Mouse (Mus musculus): ENCODE data around the gene Gpr21. TPM values are rescaled to one million over a fixed set of nuclear protein-coding genes. Genes with fewer than 3 reads are reported as not detected.

The Gpr21 gene
- under 1 TPM; 0.63 to 0.73 TPM for total RNA-seq (2021)
- 0.37 and 0.50 TPM in 2 replicates for polyA plus RNA-seq (2012; rRNA removed)
- long read RNA-seq, result 0 reads

DNA sequence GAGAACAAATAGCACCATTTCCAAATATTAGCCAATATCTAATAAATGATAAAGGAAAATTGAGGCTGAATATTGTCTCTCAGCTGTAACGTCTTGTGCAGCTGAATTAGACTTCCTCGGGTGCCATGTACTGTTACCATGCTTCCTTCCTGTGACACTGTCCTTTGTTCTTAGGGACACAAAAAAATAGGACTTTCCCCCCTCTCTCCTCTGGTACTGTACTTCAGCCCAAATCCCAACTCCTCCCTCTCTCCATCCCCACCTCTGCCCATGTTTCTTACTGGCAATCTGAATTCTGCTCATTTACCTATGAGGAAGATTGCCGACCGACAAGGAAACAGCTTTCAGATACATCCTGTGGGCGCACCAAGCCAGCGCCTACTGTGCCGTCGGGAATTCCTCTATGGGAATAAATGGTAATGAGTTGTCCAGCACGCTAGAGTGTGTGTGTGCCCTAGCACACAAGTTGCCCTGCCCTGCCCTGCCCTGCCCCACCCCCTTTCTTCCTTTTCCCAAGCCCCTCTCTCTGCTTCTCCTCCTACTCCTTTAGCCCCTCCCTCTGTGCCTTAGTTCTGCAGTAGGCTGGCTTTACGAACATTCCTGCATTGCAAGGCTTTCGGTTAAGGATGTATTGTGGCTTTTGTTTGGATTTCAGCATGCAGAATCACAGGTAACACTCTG lies at the start of gene Gpr21:
TSS of gene Gpr21 (plus strand) at position 303 of the 681 bp plus-strand sequence.
- intact Hi-C loops (cut with DNase I), result no loop called here
- peak within 1 kb of the TSS; percentile 24; the same call in 1 of the 2 replicates for H3K9ac ChIP-seq (ENCODE audit: low read depth, low read length)
- 40% methylated on average over 11 of the region's 11 CpGs for WGBS
- peaks cover 4% of the 10 kb centered on the region for H3K4me1 ChIP-seq (ENCODE audit: control insufficient read depth, insufficient read depth, low read length)
- DNase-seq, result no peak
- no peak within 1 kb of the TSS for H3K27ac ChIP-seq
- H3K27me3 ChIP-seq (ENCODE audit: control insufficient read depth, insufficient read depth, low read length), result no peaks in the 10 kb centered on the region
- TF ChIP-seq POLR2A (IDR thresholded peaks at IDR 0.05; ENCODE audit: insufficient read depth, low read depth, low read length) (no peak), CTCF (IDR thresholded peaks at IDR 0.05) (no peak), EP300 (IDR thresholded peaks at IDR 0.05; ENCODE audit: insufficient read depth, low read depth, low read length) (no peak)
- H3K4me3 ChIP-seq, result no peak within 1 kb of the TSS
- no peaks in the 10 kb centered on the region for H3K79me2 ChIP-seq (replicated peaks; ENCODE audit: control insufficient read depth, insufficient read depth, low read length)
- H3K36me3 ChIP-seq (ENCODE audit: control insufficient read depth, insufficient read depth, low read length), result peaks cover 8% of the 10 kb centered on the region

DNA sequence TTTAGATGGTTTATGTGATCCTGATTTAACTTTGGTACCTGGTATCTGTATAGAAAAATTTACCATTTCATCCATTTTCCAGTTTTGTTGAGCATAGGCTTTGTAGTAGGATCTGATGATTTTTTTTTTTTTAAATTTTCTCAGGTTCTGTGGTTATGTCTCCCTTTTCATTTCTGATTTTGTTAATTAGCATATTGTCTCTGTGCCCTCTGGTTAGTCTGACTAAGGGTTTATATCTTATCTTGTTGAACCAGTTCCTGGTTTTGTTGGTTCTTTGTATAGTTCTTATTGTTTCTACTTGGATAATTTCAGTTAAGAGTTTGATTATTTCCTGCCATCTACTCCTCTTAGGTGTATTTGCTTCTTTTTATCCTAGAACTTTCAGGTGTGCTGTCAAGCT lies 36.6 kb upstream of the Gpr21 start:
- H3K36me3 ChIP-seq (ENCODE audit: control insufficient read depth, insufficient read depth, low read length), result peaks cover 2% of the 10 kb centered on the region; the same call in 1 of the 2 replicates

DNA sequence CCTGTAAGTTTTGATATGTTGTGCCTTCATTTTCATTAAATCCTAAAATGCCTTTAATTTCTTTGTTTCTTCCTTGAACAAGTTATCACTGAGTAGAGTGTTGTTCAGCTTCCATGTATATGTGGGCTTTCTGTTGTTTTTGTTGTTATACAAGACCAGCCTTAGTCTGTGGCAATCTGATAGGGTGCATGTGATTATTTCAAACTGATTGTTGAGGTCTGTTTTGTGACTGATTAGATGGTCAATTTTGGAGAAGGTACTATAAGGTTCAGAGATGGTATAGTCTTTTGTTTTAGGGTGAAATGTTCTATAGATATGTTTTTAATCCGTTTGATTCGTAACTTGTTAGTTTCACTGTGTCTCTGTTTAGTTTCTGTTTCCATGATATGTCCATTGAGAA lies 36.1 kb upstream of the Gpr21 start:
- Histone ChIP-seq H3K9ac (ENCODE audit: low read depth, low read length) (no peak overlapping the region), H3K4me1 (ENCODE audit: control insufficient read depth, insufficient read depth, low read length) (no peaks in the 10 kb centered on the region), H3K36me3 (ENCODE audit: control insufficient read depth, insufficient read depth, low read length) (peaks cover 2% of the 10 kb centered on the region; the same call in 1 of the 2 replicates), H3K79me2 (replicated peaks; ENCODE audit: control insufficient read depth, insufficient read depth, low read length) (no peaks in the 10 kb centered on the region), H3K4me3 (no peak overlapping the region), H3K27ac (no peak overlapping the region), H3K27me3 (ENCODE audit: control insufficient read depth, insufficient read depth, low read length) (no peaks in the 10 kb centered on the region)
- DNase-seq, result no peak
- intact Hi-C loops (cut with DNase I), result loop anchor here (5.0 kb wide), 1 partner anchor 38 kb away; the partner anchor contains the start of genes Rabgap1, Zbtb26 and Zbtb6
- no peak for TF ChIP-seq CTCF (IDR thresholded peaks at IDR 0.05)
- TF ChIP-seq POLR2A (IDR thresholded peaks at IDR 0.05; ENCODE audit: insufficient read depth, low read depth, low read length), result no peak
- no peak for TF ChIP-seq EP300 (IDR thresholded peaks at IDR 0.05; ENCODE audit: insufficient read depth, low read depth, low read length)
- WGBS, result 94% methylated on average over 2 of the region's 2 CpGs

More for the DNA sequence above, 36.6 kb upstream of the Gpr21 start:
- H3K9ac ChIP-seq (ENCODE audit: low read depth, low read length), result no peak overlapping the region
- intact Hi-C loops (cut with DNase I), result no loop called here
- H3K79me2 ChIP-seq (replicated peaks; ENCODE audit: control insufficient read depth, insufficient read depth, low read length), result no peaks in the 10 kb centered on the region
- DNase-seq, result no peak
- H3K4me3 ChIP-seq, result no peak overlapping the region
- H3K27ac ChIP-seq, result no peak overlapping the region
- H3K27me3 ChIP-seq (ENCODE audit: control insufficient read depth, insufficient read depth, low read length), result no peaks in the 10 kb centered on the region
- TF ChIP-seq POLR2A (IDR thresholded peaks at IDR 0.05; ENCODE audit: insufficient read depth, low read depth, low read length) (no peak), CTCF (IDR thresholded peaks at IDR 0.05) (no peak), EP300 (IDR thresholded peaks at IDR 0.05; ENCODE audit: insufficient read depth, low read depth, low read length) (no peak)
- H3K4me1 ChIP-seq (ENCODE audit: control insufficient read depth, insufficient read depth, low read length), result no peaks in the 10 kb centered on the region

DNA sequence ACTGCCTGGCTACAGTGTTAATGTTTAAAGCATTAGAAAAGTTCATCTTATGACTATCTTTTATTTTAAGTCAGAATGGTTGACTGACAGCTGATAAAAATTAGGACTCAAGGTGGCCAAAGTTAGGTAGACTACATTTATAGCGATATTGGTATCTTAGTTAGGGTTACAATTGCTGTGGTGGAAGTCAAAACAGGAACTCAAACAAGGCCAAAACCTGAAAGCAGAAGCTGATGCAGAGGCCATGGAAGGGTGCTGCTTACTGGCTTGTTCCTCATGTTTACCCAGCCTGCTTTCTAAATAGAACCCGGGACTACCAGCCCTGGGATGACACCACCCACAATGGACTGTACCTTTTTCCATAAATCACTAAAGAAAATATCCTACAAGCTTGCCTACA lies 32.0 kb upstream of the Gpr21 start:
- Histone ChIP-seq H3K4me1 (ENCODE audit: control insufficient read depth, insufficient read depth, low read length) (no peaks in the 10 kb centered on the region), H3K79me2 (replicated peaks; ENCODE audit: control insufficient read depth, insufficient read depth, low read length) (no peaks in the 10 kb centered on the region), H3K9ac (ENCODE audit: low read depth, low read length) (no peak overlapping the region), H3K4me3 (no peak overlapping the region), H3K36me3 (ENCODE audit: control insufficient read depth, insufficient read depth, low read length) (no peaks in the 10 kb centered on the region; the same call in 1 of the 2 replicates), H3K27me3 (ENCODE audit: control insufficient read depth, insufficient read depth, low read length) (no peaks in the 10 kb centered on the region), H3K27ac (no peak overlapping the region)
- DNase-seq, result no peak
- intact Hi-C loops (cut with DNase I), result loop anchor here (2.0 to 5.0 kb wide), 2 partner anchors 42 to 103 kb away; partner anchors contain the start of genes Rabgap1, Zbtb26 and Zbtb6
- WGBS, result 78% methylated on average over 2 of the region's 2 CpGs
- no peak for TF ChIP-seq EP300 (IDR thresholded peaks at IDR 0.05; ENCODE audit: insufficient read depth, low read depth, low read length)
- no peak for TF ChIP-seq POLR2A (IDR thresholded peaks at IDR 0.05; ENCODE audit: insufficient read depth, low read depth, low read length)
- no peak for TF ChIP-seq CTCF (IDR thresholded peaks at IDR 0.05)

DNA sequence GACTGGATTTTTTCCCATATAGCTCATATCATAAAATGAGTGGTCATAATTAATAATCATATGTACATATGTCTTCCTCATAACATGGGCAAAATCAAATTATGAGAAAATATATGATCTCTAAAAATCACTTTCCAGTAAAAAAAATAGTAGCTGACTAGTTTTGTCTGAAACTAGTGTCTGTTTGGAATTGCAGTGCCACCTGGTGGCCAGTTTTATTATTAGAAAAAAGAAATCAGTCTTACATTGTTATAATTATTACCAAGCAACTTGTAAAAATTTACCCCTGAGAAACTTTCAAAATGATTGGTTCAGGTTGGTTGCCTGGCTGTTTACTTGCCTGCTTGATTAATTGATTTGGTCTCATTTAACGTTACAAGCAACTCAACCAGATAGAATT lies 30.8 kb upstream of the Gpr21 start:
- intact Hi-C loops (cut with DNase I), result loop anchor here (2.0 to 5.0 kb wide), 3 partner anchors 63 to 105 kb away; partner anchors contain the start of gene Rc3h2
- WGBS, result 91% methylated on average over 1 of the region's 1 CpGs
- TF ChIP-seq EP300 (IDR thresholded peaks at IDR 0.05; ENCODE audit: insufficient read depth, low read depth, low read length) (no peak), CTCF (IDR thresholded peaks at IDR 0.05) (peak; percentile 88; the same call in 1 of the 2 replicates), POLR2A (IDR thresholded peaks at IDR 0.05; ENCODE audit: insufficient read depth, low read depth, low read length) (no peak)

DNA sequence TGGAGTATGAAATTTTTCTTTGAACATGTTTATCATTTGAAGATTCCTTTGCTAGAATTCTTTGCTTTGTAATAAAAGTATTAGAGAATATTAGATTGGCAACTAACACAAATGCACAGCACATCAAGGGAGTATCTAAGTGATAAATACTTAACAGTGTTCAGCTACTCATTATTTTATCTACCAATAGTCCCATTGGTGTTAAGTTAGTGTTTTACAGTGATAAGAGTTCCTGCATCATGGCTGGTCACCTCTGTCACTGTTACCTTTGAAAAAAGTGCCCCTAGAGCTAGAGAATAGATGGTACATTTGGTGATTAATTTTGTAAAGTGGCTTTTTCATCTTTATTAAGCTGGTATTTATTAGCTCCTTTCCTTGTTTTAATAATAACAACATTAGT lies 29.7 kb upstream of the Gpr21 start:
- H3K79me2 ChIP-seq (replicated peaks; ENCODE audit: control insufficient read depth, insufficient read depth, low read length), result no peaks in the 10 kb centered on the region
- H3K36me3 ChIP-seq (ENCODE audit: control insufficient read depth, insufficient read depth, low read length), result no peaks in the 10 kb centered on the region; the same call in 1 of the 2 replicates
- no peaks in the 10 kb centered on the region for H3K4me1 ChIP-seq (ENCODE audit: control insufficient read depth, insufficient read depth, low read length)
- no peaks in the 10 kb centered on the region for H3K27me3 ChIP-seq (ENCODE audit: control insufficient read depth, insufficient read depth, low read length)
- DNase-seq, result no peak
- no peak overlapping the region for H3K4me3 ChIP-seq
- intact Hi-C loops (cut with DNase I), result loop anchor here (5.0 kb wide), 2 partner anchors 64 to 89 kb away; partner anchors contain the start of gene Rc3h2
- no peak overlapping the region for H3K27ac ChIP-seq
- TF ChIP-seq EP300 (IDR thresholded peaks at IDR 0.05; ENCODE audit: insufficient read depth, low read depth, low read length), result no peak
- no peak for TF ChIP-seq CTCF (IDR thresholded peaks at IDR 0.05)
- no peak for TF ChIP-seq POLR2A (IDR thresholded peaks at IDR 0.05; ENCODE audit: insufficient read depth, low read depth, low read length)
- no peak overlapping the region for H3K9ac ChIP-seq (ENCODE audit: low read depth, low read length)

More for the DNA sequence above, 30.8 kb upstream of the Gpr21 start:
- no peak overlapping the region for H3K4me3 ChIP-seq
- H3K27ac ChIP-seq, result no peak overlapping the region
- no peaks in the 10 kb centered on the region for H3K4me1 ChIP-seq (ENCODE audit: control insufficient read depth, insufficient read depth, low read length)
- no peaks in the 10 kb centered on the region for H3K79me2 ChIP-seq (replicated peaks; ENCODE audit: control insufficient read depth, insufficient read depth, low read length)
- no peaks in the 10 kb centered on the region for H3K27me3 ChIP-seq (ENCODE audit: control insufficient read depth, insufficient read depth, low read length)
- no peak for DNase-seq
- no peaks in the 10 kb centered on the region; the same call in 1 of the 2 replicates for H3K36me3 ChIP-seq (ENCODE audit: control insufficient read depth, insufficient read depth, low read length)
- no peak overlapping the region for H3K9ac ChIP-seq (ENCODE audit: low read depth, low read length)

Measured in heart, adult 2 months (tissue).